Mouse (Mus musculus): ENCODE results near the gene Nrm. TPM values are rescaled to one million over a fixed set of nuclear protein-coding genes. Genes with fewer than 3 reads are reported as not detected.
"Not testable (repeated sequence)": the region's sequence is repeated elsewhere in the genome, so short reads cannot be mapped to it uniquely, and the experiment has no call there.

The Nrm gene
- total RNA-seq, 2 experiments from 2014 or later = 0.68 to 1.5 TPM

DNA sequence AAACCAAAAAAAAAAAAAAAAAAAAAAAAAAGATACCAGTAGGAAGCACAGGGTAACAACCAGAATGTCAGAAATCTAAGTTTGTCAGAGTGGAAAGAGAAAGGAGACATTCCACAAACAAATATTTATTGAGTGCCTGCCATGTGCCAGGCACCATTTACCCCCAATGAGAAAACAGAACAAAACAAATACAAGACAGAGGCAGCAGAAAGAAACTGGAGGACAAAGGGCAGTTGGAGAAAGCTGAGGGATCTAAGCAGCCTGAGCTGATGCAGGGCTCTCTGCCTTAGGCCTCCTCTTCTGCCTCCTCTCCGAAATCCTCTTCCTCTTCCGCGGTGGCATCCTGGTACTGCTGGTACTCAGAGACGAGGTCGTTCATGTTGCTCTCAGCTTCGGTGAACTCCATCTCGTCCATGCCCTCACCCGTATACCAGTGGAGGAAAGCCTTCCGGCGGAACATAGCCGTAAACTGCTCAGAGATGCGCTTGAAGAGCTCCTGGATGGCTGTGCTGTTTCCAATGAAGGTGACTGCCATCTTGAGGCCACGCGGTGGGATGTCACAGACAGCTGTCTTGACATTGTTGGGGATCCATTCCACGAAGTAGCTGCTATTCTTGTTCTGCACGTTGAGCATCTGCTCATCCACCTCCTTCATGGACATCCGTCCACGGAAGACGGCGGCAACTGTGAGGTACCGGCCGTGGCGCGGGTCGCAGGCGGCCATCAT, 26.3 kb upstream of the Nrm start:
- no peak for DNase-seq (ENCODE audit: low spot score)

DNA sequence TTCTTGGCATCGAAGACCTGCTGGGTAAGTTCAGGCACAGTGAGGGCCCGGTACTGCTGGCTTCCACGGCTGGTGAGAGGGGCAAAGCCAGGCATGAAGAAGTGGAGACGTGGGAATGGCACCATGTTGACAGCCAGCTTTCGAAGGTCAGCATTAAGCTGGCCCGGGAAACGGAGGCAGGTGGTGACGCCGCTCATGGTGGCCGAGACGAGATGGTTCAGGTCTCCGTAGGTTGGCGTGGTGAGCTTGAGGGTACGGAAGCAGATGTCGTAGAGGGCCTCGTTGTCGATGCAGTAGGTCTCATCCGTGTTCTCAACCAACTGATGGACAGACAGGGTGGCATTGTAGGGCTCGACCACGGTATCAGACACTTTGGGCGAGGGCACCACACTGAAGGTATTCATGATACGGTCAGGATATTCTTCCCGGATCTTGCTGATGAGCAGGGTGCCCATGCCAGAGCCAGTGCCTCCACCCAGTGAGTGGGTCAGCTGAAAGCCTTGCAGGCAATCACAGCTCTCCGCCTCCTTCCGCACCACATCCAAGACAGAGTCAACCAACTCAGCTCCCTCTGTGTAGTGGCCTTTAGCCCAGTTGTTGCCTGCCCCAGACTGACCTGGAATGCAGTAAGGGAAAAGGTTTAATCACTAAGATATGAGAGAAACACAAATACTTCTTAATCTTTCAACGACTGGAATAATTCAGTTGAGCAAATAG, 25.5 kb upstream of the Nrm start:
- DNase-seq (ENCODE audit: low spot score) = no peak

DNA sequence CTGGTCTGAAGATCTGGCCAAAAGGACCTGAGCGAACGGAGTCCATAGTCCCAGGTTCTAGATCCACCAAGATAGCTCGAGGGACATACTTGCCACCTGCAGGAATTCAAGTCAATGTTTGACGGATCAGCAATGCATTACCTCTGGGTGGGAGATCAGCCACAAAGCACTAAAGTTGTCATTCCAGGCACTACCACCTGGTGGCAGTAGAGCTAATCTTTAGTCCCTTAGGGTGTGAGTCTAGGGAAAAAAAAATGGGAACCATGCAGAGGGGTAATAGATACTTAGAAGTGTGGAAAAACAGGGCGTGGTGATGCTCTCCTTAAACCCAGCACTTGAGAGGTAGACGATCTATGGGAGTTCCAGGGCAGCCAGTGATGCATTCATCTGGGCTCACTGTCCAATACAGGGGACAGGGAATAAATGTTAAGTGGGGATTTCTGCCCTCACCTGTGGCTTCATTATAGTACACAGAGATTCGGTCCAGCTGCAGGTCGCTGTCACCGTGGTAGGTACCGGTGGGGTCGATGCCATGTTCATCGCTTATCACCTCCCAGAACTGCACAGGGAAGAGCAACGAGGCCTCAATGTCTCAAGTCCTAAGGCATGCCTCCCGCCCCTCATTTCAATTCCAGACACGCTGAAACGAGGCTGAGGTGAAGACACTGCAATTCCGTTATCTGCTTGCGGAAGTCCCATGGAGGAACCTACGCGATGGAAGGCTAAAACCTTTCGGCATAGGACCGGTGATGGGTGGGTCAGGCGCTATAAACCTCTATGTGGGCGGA, 24.7 kb upstream of the Nrm start:
- peak; percentile 86 for DNase-seq (ENCODE audit: low spot score)

DNA sequence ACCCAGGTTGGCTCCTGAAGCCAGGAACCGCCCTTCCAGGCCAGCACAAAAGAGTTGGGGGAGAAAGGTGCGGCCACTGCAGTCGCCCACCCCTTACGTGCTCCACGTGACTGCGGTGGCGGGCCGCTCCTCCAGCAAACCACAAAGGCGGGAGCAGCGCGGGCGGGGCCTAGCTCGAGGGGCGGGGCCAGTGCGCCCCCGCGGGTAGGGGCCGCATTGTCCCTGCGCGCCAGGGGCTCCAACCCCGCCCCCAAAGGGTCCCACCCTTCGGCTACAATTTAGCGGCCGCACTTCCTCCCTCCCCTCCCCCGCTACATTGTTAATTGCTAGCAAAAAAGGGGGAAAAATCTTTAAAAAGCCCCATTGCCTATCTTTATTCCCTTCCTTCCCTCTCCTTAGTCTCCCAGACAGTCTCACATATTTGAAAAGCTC, 24.1 kb upstream of the Nrm start:
- DNase-seq (ENCODE audit: low spot score) = peak; percentile 82

DNA sequence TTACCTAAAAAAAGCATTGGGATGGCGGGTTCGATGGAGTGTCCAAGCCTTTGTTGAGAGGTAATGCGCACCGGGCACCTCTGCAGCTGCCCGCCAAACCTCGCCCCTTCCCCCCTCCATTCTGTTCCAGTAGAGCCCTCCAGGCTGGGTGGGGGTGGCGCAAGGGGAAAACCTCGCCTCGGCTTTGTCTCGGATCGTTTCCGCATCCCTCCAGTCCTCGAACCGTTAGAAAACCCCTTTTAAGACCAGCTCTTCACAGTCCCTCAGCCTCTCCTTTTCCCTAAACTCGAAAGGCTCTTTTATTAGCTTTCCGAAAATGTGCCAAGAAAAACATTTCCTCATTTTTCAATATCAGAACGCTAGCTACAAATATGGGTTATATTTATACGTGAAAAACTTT, 23.6 kb upstream of the Nrm start:
- DNase-seq (ENCODE audit: low spot score) = peak; percentile 30

DNA sequence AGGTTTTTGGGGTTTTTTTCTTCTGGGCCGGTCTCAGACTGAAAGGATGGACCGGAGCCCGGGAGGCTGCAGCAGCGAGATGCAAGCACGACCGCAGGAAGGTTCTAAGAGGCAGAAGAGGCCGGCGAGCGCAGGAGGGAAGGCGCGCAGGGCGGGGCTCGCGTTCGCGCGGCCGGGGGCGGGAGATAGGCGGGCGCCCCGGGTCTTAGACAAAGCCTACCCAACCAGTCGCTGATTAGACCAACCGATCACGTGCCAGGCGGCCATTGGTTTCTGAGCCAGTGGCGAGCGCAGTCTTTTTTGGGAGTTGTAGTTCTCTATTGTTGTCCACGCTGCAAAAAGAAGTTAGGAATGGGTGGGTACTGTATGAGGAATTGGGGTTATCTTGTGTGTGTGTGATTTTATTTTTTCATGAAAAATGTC, 23.0 kb upstream of the Nrm start, which contains the start of gene Tubb5:
TSS of gene Tubb5 (minus strand) at position 185 of the 423 bp plus-strand sequence.
- peak; percentile 96 for DNase-seq (ENCODE audit: low spot score)

DNA sequence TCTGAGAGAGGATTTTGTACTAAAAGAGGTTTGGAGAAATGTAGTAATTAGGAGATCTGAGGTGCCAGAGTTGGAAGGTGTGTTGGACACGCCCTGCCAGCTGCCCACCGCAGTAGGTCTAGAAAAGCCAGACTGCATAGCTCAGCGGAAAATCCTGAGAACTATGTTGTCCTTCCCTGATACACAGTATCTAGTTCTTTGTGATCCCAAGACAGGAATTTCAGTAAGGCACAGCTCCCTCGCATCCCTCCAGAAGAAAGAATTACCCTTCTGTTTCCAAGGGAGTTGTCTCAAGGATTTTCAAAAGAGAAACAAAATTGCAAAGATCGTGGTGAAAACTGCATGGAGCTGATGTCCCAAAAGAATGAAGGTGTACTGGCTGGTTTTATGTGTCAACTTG, 22.5 kb upstream of the Nrm start:
- DNase-seq (ENCODE audit: low spot score) = no peak

DNA sequence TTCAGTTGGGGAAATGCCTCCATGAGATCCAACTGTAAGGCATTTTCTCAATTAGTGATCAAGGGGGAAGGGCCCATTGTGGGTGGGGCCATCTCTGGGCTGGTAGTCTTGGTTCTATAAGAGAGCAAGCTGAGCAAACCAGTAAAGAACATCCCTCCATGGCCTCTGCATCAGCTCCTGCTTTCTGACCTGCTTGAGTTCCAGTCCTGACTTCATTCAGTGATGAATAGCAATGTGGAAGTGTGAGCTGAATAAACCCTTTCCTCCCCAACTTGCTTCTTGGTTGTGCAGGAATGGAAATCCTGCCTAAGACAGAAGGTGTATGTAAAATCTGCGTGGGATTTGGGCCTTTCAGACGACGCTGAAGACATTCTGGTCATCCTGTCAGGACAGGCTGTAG, 22.1 kb upstream of the Nrm start:
- not testable (repeated sequence) for DNase-seq (ENCODE audit: low spot score)

DNA sequence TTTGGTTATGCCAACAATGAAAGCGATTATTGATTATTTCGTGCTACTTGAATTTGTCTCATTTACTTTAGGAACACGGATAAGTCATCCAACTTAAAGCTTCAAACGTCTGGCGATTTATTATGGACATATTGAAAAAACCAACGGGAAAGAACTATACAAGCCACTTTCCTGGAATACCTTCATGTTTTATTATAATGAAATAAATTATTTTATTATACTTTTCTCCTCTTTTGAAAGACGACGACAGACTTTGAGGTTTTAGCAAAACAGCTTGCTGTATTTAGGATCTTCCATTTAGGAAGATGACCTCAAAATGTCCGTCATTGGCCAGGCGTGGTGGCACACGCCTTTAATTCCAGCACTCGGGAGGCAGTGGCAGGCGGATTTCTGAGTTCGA, 20.6 kb upstream of the Nrm start:
- DNase-seq (ENCODE audit: low spot score) = no peak

DNA sequence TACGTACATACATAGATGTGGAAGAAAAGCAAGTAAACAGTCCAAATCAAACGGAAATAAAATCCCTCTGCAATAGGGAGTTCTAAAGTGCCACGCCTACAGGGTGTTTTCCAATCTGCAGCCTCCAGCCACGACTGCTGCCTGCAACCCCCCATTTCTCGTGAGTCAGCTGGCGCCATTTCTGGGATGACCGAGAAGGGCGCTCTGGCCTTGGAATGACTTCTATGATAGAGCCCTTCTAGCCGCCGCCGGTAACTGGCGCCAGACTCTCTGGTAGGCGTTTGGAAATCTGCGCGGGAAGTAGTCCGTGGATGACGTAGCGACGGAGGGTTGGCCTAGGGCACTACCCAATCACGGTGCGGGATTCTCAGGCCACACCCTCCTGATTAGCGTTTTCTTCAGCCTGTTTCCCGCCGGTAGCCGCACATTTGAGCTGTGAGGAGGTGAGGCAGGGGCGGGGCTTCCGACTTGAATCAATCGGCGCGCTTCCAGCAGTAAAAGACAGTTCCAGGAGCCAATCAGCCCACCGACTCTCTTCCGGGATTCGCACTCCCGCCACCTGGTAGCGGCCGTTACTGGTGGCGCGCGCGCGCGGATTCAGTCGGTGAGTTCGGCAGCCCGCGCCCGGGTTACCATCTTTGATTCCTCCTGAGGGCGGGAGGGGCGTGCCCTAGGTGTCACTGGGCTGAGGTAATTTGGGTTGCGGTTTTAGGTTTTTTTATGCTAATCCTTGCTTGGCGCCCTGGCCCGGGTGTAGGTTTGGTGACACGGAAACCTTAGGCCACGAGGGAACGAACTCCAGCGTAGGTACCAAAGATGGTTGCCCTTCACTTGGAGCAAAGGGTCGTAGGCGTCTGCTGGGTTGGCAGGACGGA, 19.8 kb upstream of the Nrm start, which contains the start of gene Mdc1:
TSS of gene Mdc1 (plus strand) at position 440 of the 875 bp plus-strand sequence.
- DNase-seq (ENCODE audit: low spot score) = peak; percentile 100

DNA sequence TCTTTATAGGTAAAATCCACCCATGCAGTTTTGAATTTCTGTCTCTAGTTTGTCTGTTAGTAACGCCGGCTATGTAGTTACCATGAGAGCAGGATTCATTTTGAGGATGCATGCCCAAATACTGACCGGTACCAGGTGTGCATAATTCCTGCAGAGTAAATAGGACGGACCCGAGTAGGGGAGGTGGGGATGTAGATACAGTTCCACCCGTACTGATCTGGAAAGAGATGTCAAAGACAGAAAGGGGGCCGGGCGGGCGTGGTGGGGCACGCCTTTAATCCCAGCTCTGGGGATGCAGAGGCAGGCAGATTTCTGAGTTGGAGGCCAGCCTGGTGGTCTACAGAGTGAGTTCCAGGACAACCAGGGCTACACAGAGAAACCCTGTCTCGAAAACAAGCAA, 19.1 kb upstream of the Nrm start:
- DNase-seq (ENCODE audit: low spot score) = no peak

DNA sequence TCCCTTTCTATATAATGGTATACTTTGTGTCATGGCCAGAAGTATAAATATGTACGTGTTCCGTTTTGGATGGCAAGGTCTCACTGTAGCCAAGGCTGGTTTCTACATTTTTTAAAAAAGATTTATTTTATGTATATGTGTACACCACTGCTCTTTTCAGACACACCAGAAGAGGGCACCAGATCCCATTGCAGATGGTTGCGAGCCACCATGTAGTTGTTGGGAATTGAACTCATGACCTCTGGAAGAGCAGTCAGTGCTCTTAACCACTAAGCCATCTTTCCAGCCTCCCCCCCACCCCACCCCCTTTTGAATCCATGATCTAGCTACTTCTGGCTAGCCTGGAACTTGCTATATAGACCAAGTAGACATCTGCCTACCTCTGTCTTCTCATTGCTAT, 17.6 kb upstream of the Nrm start:
- no peak for DNase-seq (ENCODE audit: low spot score)

DNA sequence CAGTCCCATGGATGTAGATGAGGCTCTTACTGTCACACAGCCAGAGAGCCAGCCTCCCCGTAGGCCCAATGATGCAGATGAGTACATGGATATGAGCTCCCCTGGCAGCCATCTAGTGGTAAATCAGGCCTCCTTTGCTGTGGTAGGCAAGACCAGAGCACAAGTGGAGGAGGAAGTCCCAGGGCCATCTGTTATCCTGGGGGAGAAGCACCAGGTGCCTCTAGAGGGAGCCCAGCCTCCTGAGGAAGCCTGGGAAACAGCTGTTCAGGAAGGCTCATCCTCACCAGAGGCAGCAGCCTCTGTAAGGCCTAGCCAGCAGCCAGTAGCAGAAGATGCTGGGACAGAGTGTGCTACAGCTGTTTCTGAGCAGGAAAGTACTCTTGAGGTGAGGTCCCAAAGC, 13.0 kb upstream of the Nrm start:
- no peak for DNase-seq (ENCODE audit: low spot score)

DNA sequence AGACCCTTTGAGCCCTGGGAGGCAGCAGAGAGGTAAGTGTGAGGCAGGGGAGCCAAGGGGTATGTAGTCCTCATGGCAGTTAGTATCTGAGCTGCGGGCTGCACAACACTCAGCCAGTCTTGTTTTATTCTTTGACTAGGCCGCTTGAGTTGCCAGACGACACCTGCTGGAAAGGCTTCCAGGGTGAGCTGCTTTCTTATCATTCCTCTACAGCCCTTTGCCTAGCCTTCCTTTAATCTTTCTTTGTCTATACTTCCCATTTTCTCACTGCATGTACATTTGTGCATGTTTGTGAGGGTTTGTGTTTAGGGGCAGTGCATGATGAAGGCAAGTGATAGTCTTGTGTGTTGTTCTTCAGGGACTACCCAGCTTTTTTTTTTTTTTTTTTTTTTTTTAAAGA, 10.1 kb upstream of the Nrm start:
- DNase-seq (ENCODE audit: low spot score) = no peak

DNA sequence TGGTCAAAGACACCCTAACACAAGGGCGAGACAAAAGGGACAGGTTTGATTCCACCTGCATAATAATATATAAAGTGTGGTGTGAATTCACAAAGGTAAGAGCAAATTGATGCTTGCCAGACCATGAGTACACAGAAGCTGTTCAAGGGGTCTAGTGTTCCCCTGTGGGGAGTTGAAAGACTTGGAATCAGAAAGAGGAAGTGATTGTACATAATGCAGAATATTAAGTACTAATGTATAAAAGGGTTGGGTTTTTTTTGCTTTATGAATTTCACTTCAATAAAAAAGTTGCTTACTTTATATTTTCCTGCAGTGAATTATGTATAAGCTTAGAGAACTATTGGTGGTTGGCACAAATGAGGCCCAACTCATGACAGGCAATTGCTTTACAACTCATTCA, 1.7 kb upstream of the Nrm start:
- no peak for DNase-seq (ENCODE audit: low spot score)

DNA sequence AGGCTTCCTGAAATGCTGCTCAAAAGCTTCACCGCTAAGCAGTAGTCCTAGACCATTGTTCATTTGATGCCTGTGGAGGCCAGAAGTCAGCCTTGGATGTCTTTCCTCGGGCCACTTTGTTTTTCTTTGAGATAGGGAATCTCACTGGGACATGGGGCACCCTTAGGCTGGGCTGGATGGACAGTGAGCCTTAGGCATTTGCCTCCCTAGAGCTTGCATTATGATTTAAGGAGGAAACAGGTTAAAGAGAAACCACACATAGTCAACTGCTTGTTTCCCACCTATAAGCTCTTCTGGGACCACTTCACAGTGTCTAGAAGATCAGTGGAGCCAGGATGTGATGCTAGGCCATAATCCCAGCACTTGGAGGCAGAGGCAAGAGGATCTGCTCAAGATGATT, 1.3 kb upstream of the Nrm start:
- no peak for DNase-seq (ENCODE audit: low spot score)

DNA sequence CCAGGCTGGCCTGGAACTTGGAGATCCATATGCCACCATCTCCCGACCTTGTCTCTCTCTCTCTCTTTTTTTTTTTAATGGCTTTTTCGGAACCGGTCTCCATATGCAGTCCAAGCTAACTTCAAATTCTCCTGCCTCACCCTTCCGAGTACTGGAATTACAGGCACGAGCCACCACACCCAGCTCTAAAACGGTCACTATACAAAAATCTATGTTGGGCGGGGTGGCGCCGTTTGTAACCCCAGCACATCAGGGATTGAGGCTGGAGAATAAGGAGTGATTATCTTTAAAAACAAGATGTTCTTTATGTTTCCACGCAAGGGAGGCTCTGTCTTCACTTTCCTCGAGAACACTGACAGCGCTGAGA, 304 bp upstream of the Nrm start:
- DNase-seq (ENCODE audit: low spot score) = no peak

DNA sequence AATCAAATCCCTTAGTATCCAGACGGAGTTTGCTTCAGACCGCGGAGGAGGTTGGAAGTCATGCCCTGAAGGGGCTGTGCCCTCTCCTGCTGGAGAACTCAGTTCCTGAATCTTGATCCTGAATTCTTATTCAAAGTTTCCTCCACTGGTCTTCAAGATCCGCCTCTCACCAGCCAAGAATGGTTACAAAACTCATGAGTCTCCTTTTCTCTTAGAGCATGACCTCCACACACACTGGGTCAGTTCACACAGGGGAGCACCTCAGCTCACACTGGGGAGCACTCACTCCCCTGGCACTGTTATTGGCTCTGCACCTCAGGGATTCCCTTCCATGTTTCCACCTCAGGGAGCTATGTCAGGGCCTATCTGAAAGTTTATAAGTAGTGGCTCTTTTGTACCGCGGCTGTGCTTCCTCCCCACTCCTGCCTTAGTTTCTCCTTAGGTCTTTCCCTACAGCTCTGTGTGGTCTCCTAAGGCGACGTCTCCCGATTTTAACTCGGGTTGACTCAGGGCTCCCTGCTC, 3.8 kb downstream of the Nrm start:
- DNase-seq (ENCODE audit: low spot score) = no peak

DNA sequence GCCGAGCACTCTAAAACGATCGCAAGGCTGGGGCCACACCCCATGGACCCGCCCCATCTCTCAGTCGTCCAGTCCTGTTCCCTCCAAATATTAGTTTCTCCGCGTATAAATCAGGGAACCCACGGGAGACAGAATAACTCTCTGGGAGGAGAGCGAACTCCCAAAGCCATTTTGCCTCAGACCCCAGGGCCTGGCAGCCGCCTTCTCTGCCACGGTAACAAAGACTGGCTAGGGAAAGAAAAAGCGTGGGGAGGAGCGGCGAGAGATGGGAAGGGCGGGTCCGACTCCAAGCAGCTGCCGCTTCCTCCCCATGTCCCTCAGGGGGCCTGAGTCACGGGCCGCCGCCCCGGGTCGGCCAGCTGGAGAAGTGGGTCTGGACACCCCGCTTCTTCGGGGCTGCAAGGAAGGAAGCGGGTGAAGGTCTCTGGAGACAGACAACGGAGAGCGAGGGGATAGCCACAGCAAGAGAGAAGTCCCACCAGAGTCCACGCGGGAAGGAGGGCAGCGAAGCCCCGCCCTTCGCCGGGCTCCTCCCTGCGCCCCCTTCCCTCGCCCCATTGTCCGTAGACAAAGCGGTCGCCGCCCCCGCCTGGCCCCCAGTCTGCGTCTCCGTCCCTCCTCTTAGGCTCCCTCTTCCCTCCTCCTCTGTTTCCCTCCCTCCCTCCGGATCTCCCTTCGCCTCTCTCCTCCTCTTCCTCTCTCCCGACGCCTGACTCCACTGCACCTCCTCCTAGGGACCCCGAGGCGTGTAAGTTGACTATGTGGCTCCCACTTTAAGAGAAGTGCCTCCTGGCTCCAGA, 4.6 kb downstream of the Nrm start, which contains the start of gene Ppp1r18:
TSS of gene Ppp1r18 (plus strand) at position 113 of the 800 bp plus-strand sequence.
- DNase-seq (ENCODE audit: low spot score) = peak; percentile 75

DNA sequence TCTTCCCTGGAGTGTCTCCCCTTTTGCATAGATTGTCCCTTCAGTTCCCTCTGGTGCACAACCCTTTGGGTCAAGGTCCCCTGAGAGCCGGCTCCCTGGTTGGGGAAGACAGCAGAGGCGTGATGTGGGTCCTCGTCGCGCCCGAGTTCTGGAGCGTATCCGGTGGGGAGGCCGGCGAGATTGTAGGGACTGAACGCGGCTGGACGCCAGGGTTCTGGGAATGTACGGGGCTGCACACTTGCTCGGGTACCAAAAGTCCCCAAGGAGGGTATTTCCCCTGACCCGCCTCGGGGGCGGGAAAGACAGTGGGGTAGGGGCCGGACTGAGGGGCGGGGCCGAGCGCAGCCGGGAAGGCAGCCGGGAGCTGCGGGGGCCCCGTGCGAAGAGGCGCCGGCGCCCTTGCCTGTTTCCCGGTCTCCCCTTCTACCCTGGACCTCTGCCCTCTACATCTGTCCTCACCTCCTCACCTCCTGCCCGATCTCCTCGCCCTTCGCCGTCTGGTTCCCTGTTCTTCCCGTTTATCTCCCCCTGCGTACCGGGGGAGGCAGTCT, 5.2 kb downstream of the Nrm start:
- peak; percentile 75 for DNase-seq (ENCODE audit: low spot score)

Data from gastrocnemius, adult 18-20 months (tissue).